Mouse (Mus musculus) lung, postnatal 0 days (tissue): ENCODE measurements around the gene Ovch2. TPM values are rescaled to one million over a fixed set of nuclear protein-coding genes. Genes with fewer than 3 reads are reported as not detected.
A peak's percentile ranks its signal among the peaks of the same experiment; 100 is the strongest.

Experiments
- ATAC-seq: fragments of 200-750 bp; cut with Nextera tagmentation; 2 replicates; pipeline ENCODE4 v1.8.0; 2017; ENCODE audit warnings: moderate library complexity
- DNase-seq: peaks from one replicate; pipeline ENCODE4 v3.0.0-alpha.2; 2016; ENCODE audit warnings: low spot score
- H3K27ac ChIP-seq: fragments of 300-500 bp; sonication (generic); 2 replicates; pipeline ENCODE4 v1.5.1; 2014; ENCODE audit warnings: antibody characterized with exemption, mild to moderate bottlenecking, low read length, mixed read lengths
- H3K27me3 ChIP-seq: fragments of 300-500 bp; sonication (generic); replicated peaks from 2 replicates; pipeline ENCODE4 v1.6.1; 2014; ENCODE audit warnings: low read length, mixed read lengths; ENCODE audit not compliant: insufficient read depth
- H3K36me3 ChIP-seq: fragments of 300-500 bp; sonication (generic); 2 replicates; pipeline ENCODE4 v1.6.1; 2014; ENCODE audit warnings: low read length, mixed read lengths; ENCODE audit not compliant: insufficient read depth
- H3K4me1 ChIP-seq: fragments of 300-500 bp; sonication (generic); 2 replicates; pipeline ENCODE4 v1.6.1; 2014; ENCODE audit warnings: antibody characterized with exemption, low read depth, low read length, mixed read lengths; ENCODE audit not compliant: insufficient read depth
- H3K4me2 ChIP-seq: fragments of 300-500 bp; sonication (generic); replicated peaks from 2 replicates; pipeline ENCODE4 v1.6.1; 2014; ENCODE audit warnings: low read depth, mild to moderate bottlenecking, low read length, moderate library complexity, mixed read lengths
- H3K4me3 ChIP-seq: fragments of 300-500 bp; sonication (generic); 2 replicates; pipeline ENCODE4 v1.5.1; 2014; ENCODE audit warnings: low read depth, low read length
- H3K9ac ChIP-seq: fragments of 300-500 bp; sonication (generic); replicated peaks from 2 replicates; pipeline ENCODE4 v1.6.1; 2014; ENCODE audit warnings: low read depth, mild to moderate bottlenecking
- H3K9me3 ChIP-seq: fragments of 300-500 bp; sonication (generic); 2 replicates; pipeline ENCODE4 v1.6.1; 2016; ENCODE audit warnings: low read length, mixed read lengths
- CTCF ChIP-seq: IDR thresholded peaks from 2 replicates; pipeline ENCODE4 v1.5.1; 2016; ENCODE audit warnings: antibody characterized with exemption, mild to moderate bottlenecking
- EP300 ChIP-seq: IDR thresholded peaks from 2 replicates; pipeline ENCODE4 v1.6.1; 2016; ENCODE audit warnings: antibody characterized with exemption, mild to moderate bottlenecking, control low read depth
- WGBS: fragments of 180-500 bp; shearing (Covaris S2); extraction: QIAGEN DNeasy Blood & Tissue Kit; methylation state at CpG from one replicate; pipeline ENCODE4 v1.1.7; 2014; 5-methylcytosine and 5-hydroxymethylcytosine counted together
- polyA plus RNA-seq: library from polyadenylated mRNA; unstranded; fragments of >200 nt; fragmentation: Nextera tagmentation; extraction: Ambion mirVana; gene quantifications from 2 replicates; pipeline ENCODE4 v1.2.1, GENCODE M21; 2015

The Ovch2 gene
- polyA plus RNA-seq, 1 experiment from 2014 or later, result not detected

- peak; percentile 54 for ATAC-seq
- Histone ChIP-seq H3K9ac (no peak overlapping the region), H3K4me1 (no peaks in the 10 kb centered on the region), H3K36me3 (peaks cover 2% of the 10 kb centered on the region; the same call in 1 of the 2 replicates), H3K4me2 (no peak overlapping the region), H3K9me3 (no peaks in the 10 kb centered on the region), H3K27ac (no peak overlapping the region), H3K4me3 (no peak overlapping the region), H3K27me3 (no peaks in the 10 kb centered on the region)
- 9% methylated on average over 2 of the region's 2 CpGs for WGBS
- peak; percentile 67 for DNase-seq
- peak; percentile 84 for TF ChIP-seq CTCF
- no peak for TF ChIP-seq EP300
These were observed 53.1 kb downstream of the Ovch2 start for GRCm38 (mm10) chr7:107747954-107748353.

- Histone ChIP-seq H3K9ac (no peak overlapping the region), H3K27me3 (no peaks in the 10 kb centered on the region), H3K4me3 (no peak overlapping the region), H3K4me1 (no peaks in the 10 kb centered on the region), H3K27ac (no peak overlapping the region), H3K9me3 (no peaks in the 10 kb centered on the region), H3K4me2 (no peak overlapping the region), H3K36me3 (peaks cover 3% of the 10 kb centered on the region; the same call in 1 of the 2 replicates)
- 80% methylated on average over 9 of the region's 9 CpGs for whole genome bisulfite sequencing
- DNase-seq, result no peak
- TF ChIP-seq EP300, result no peak
- no peak for TF ChIP-seq CTCF
- ATAC-seq, result no peak
These were observed 53.5 kb downstream of the Ovch2 start for GRCm38 (mm10) chr7:107747476-107747875.

- ATAC-seq (no peak), DNase-seq (no peak)
- Histone ChIP-seq H3K27me3 (no peaks in the 10 kb centered on the region), H3K9ac (no peak overlapping the region), H3K4me2 (no peak overlapping the region), H3K4me3 (no peak overlapping the region), H3K36me3 (peaks cover 3% of the 10 kb centered on the region; the same call in 1 of the 2 replicates), H3K4me1 (no peaks in the 10 kb centered on the region), H3K9me3 (no peaks in the 10 kb centered on the region), H3K27ac (no peak overlapping the region)
- TF ChIP-seq EP300 (no peak), CTCF (no peak)
- 87% methylated on average over 8 of the region's 8 CpGs for WGBS
These were observed 55.0 kb downstream of the Ovch2 start for GRCm38 (mm10) chr7:107746036-107746435.

GRCm38 (mm10) chr7:107745111-107745510, 55.9 kb downstream of the Ovch2 start:
- H3K27me3 ChIP-seq, result no peaks in the 10 kb centered on the region
- WGBS, result 62% methylated on average over 2 of the region's 2 CpGs
- no peak for TF ChIP-seq EP300
- no peak for TF ChIP-seq CTCF
- no peaks in the 10 kb centered on the region for H3K9me3 ChIP-seq
- H3K9ac ChIP-seq, result no peak overlapping the region
- DNase-seq (no peak), ATAC-seq (no peak)
- peaks cover 3% of the 10 kb centered on the region; the same call in 1 of the 2 replicates for H3K36me3 ChIP-seq
- H3K4me3 ChIP-seq, result no peak overlapping the region
- no peaks in the 10 kb centered on the region for H3K4me1 ChIP-seq
- H3K27ac ChIP-seq, result no peak overlapping the region
- no peak overlapping the region for H3K4me2 ChIP-seq

- WGBS, result 81% methylated on average over 4 of the region's 4 CpGs
- ATAC-seq, result no peak
- no peak for TF ChIP-seq EP300
- no peak for TF ChIP-seq CTCF
These were observed 56.6 kb downstream of the Ovch2 start for GRCm38 (mm10) chr7:107744454-107744853.

GRCm38 (mm10) chr7:107742963-107743465, 58.0 kb downstream of the Ovch2 start:
- ATAC-seq (no peak), DNase-seq (no peak)
- no peak overlapping the region for H3K9ac ChIP-seq
- H3K4me1 ChIP-seq, result no peaks in the 10 kb centered on the region
- WGBS, result 86% methylated on average over 10 of the region's 10 CpGs
- H3K27me3 ChIP-seq, result no peaks in the 10 kb centered on the region
- H3K4me3 ChIP-seq, result no peak overlapping the region
- H3K4me2 ChIP-seq, result no peak overlapping the region
- H3K9me3 ChIP-seq, result no peaks in the 10 kb centered on the region
- peaks cover 3% of the 10 kb centered on the region; the same call in 1 of the 2 replicates for H3K36me3 ChIP-seq
- TF ChIP-seq EP300, result no peak
- no peak for TF ChIP-seq CTCF
- H3K27ac ChIP-seq, result no peak overlapping the region

More at GRCm38 (mm10) chr7:107744454-107744853, 56.6 kb downstream of the Ovch2 start:
- Histone ChIP-seq H3K4me2 (no peak overlapping the region), H3K27ac (no peak overlapping the region), H3K9ac (no peak overlapping the region), H3K36me3 (peaks cover 3% of the 10 kb centered on the region; the same call in 1 of the 2 replicates), H3K4me3 (no peak overlapping the region), H3K4me1 (no peaks in the 10 kb centered on the region), H3K27me3 (no peaks in the 10 kb centered on the region), H3K9me3 (no peaks in the 10 kb centered on the region)
- no peak for DNase-seq

- TF ChIP-seq EP300 (no peak), CTCF (peak; percentile 51)
- Histone ChIP-seq H3K27me3 (no peaks in the 10 kb centered on the region), H3K9ac (no peak overlapping the region), H3K4me1 (no peaks in the 10 kb centered on the region), H3K27ac (no peak overlapping the region), H3K36me3 (peaks cover 3% of the 10 kb centered on the region; the same call in 1 of the 2 replicates), H3K9me3 (no peaks in the 10 kb centered on the region), H3K4me2 (no peak overlapping the region), H3K4me3 (no peak overlapping the region)
- 22% methylated on average over 2 of the region's 2 CpGs for WGBS
- ATAC-seq (no peak), DNase-seq (no peak)
These were observed 62.3 kb downstream of the Ovch2 start for GRCm38 (mm10) chr7:107738726-107739125.
